Mouse (Mus musculus) spleen, postnatal 36 days (tissue): ENCODE measurements around the gene Mab21l3.

ENCODE experiments used
- DNase-seq, 2 experiments: peaks; one replicate each; pipeline ENCODE4 v3.0.0; 2022; ENCODE audit warnings: low spot score in 2 of 2, mixed read lengths in 1 of 2

Gene Mab21l3

DNA sequence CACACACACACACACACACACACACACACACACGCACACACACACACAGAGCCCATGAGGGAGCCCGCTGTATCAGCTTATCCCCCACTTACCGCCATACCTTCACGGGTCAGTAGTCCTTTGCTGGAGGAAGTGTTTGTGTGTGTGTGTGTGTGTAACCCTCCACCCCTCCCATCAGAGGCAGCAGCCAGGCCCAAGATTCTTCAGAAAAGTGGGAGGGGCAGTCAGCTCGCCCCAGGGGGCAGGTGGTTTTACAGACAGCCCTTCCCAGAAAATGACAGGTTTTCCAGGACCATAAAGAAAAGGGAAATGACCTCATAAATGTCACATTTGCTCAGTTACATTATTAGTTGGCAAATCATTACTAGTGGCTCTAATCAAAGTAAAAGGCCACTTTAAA is at the start of gene Mab21l3:
Mab21l3 (minus strand) TSS at position 144 of the 400 bp plus-strand sequence.
- no peak for DNase-seq

DNA sequence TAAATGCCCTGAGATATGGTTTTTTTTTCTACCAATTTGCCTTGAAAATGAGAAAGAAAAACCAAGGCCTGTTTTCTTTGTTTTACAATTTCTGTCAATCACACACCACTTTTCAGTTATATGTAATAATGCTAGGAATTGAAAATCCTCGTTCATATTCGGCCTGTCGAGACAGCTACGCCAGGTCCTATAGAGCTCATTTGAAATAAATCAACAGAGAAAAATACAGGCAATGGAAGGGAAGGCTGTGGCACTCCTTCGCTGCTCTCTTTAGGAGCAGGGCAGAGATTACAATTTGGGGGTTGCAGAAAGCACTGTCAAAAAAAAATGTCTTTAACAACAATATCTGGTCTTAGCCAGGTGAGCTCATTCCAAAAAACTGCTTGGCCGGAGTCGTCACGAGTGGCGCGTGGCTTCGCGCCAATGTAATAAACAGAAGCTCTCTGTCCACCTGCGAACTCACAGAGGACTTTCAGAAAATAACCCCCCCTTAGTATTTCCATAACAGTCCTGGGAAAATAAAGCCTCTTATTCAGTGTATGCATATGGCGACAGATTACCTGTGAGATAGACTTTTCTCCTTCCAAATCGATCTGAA is 48.7 kb upstream of the Mab21l3 start:
- DNase-seq = no peak

DNA sequence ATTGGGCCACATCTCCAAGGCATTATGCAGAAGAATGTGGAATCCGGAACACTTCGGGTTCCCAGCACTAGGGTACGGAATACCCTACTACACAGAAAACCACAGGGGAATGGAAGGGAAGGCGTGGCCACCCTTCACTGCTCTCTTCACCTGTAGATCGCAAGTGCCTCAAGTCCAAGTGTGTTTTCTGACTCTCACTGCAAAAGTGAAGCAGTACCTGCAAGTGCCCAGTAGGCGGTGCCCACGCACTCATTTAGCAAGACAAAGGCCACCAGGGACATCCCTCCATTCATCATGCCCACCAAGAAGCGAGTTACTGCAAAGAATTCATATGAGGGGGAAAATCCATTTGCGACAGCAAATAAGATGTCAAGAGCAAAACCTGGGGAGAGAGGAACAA is 48.1 kb upstream of the Mab21l3 start:
- peak; percentile 50 to 53 for DNase-seq

DNA sequence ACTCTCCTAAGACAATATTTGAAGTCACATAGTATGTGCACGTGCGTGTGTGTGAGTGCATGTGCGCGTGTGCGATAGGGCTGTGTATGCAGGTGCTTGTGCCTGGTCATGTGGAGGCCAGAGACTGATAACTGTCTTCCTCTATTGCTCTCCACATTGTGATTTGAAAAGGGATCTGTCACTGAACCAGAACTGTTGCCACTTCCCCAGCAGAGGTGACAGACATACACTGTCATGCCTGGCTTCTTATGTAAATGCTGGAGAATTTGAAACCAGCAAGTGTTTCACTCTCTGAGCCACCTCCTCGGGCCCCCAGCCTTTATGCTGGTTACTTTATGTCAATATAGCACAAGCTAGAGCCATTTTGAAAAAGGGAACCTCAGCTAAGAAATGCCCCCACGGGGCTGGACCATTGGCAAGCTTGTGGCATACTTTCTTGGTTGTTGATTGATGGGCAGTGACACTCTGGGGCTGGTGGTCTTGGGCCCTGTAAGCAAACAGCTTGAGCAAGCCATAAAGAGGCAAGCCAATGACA is 46.7 kb upstream of the Mab21l3 start:
- DNase-seq = peak; percentile 33 to 44

DNA sequence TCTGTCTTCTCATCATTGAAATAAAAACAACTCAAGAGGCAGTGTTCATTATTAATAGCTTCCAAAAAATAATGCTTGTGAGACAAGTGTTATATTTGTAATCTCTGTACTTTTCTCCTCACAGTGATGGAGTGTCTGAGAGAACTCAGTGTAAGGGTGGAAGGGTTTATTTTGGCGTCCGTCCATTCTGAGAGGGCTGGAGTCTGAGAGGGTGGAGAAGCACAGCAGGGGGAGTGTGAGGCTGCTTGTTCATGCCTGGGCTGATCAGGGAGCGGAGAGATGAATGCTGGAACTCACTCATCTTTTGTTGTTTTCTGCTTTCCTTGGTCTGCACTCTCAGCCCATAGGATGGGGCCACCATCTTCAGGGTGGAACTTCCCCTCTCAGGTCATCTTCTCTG is 36.8 kb upstream of the Mab21l3 start:
- DNase-seq = no peak

DNA sequence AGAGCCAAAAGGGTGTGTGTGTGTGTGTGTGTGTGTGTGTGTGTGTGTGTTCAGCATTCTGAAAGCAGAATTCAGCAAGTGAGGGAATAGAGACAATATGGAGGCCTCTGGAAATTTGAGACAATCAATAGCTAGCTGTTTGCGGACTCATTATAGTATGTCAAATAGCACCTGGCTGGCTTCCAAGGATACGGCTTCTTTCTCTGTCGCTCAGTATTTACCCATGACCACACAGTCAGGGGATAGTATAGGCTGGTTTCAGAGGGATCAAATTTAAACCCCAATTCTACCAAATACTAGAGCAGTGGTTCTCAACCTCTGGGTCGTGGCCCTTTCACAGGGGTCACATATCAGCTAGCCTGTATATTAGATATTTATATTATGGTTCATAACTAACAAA is 36.3 kb upstream of the Mab21l3 start:
- DNase-seq = no peak

DNA sequence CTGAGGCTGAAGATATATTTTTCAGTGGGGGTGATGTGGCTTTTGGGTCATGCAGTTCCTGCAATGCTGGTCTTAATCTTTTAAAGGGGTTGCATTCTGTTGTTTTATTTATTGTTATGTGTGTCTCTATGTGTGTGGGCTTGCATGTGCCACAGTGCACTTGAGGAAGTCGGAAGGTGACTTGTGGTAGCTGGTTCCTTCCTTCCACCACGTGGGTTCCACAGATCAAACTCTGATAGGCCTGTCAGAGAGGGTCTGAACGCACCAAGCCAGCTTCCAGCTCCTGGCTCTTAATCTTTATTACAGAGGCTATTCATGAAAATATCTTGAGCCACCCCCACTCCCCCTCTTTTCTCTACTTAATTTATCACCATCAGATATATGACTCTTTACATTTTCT is 35.1 kb upstream of the Mab21l3 start:
- DNase-seq = no peak

DNA sequence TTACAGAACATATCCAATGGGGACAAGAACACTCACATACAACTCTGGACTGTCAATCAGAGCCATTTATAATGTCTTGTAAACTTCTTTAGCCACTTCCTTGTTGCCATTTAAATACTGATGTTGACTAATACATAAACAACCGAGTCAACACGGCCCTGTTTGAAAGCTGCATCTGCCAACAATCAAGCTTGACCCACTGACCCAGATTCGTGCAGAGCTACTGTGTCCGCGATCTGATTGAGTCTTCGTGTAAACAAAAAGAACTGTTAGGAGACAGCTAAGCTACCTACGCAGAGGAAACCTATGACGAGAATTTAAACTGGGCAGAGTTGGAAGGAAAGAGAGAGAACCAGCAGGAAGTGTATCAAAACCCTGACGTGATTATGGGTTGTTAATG is 33.0 kb upstream of the Mab21l3 start:
- no peak for DNase-seq

DNA sequence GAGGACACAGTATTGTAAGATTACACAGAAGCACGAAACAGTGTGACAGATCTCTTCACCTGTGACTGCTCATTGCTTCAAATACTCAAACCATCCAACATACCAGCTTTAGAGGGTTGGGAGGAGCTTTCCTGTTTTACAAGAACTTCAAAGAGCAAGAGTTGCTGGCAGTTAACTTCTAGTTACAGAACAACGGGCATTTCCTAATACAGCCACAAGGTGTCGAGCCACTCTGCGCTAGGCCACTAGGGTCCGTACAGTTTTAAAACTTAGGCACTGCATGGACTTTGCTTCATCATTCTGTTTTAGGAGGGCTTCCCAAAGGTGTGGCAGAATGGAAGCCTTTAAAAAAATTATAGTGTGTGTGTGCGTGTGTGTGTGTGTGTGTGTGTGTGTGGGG is 32.1 kb upstream of the Mab21l3 start:
- DNase-seq = no peak

DNA sequence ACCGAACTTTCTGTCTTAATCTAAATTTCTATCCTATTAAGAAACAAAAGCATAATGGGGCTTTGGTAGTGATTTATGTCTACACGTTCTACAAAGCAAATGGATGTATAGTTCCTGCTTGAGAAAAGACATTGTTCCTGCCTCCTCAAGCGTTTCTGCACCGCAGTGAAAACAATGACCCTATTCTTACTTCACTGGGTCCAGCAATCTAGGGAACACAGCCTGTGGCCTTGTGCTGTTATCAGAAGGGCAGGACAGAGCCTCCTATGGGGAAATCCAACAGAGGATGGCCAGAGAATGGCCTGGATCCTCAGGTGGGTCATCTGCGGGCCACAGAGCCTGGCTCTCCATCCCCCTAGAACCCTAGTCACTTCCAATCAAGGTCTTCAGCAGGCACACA is 29.4 kb upstream of the Mab21l3 start:
- DNase-seq = no peak

DNA sequence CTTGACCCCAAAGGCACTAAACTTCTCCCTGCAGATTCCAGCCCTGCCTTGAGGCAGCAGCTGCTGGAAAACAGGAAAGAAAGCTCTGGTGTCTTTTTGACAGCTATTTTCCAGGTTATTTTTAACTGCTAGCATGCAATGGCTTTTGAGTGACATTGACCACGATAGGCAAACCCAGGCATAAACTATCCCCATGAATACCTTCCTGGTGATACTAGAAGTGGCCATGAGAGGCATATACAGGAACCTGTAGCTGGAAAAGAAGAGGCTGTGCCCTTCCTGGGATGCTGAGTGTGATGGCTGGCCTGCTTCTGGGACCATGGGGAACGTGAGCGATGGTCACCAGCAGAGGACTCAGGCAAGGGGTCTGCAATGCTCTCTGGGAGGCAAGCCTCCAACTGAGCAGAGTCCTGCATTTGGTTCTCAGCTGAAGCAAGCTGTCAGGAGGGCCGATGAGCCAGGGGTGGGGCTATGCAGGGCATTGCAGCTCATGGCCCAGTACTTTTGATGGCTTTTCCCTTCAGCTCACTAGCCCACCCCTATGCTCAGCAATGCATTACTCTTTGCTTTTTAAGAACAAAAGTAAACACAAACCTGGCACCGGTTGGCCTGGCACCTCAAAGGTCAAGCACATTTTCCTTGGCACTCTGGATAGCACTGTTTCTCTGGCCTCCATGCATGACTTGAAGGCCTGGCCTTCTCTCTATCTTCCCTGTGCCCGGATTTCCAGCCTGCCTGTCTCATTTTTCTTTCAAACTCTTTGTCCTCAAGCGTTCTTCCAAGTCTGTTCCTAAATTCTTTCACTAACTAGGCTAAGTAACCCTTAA is 27.9 kb upstream of the Mab21l3 start:
- no peak for DNase-seq

DNA sequence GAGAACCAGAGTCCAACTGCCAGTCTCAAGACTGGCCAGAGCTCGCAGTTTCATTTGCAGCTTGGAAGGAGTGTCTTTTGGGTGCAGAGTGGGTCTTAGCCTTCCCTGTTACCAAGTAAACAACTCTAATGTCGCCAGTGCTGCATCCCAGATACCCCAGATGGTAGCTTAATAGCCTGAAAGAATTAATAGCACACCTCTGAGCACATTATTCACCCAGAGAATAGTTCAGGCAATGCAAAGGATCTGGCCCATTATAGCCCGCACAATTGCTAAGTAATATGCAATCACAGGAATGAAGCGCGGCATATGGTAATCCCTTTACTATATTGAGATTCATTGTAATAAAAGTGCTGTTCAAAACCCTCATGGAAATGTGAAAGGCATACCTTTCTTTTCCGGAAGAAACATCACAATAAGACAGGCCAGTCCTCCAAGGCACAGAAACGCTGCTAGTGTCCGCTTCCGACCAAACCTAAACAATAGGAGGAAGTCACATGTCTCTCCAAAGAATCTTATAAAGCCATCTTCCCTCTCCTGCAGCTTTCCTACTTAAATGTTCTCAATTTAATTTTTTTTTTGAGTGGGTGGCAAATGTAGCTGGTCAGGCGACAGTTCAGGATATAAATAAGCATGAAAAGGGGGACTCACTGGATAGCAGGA is 26.6 kb upstream of the Mab21l3 start:
- no peak for DNase-seq

DNA sequence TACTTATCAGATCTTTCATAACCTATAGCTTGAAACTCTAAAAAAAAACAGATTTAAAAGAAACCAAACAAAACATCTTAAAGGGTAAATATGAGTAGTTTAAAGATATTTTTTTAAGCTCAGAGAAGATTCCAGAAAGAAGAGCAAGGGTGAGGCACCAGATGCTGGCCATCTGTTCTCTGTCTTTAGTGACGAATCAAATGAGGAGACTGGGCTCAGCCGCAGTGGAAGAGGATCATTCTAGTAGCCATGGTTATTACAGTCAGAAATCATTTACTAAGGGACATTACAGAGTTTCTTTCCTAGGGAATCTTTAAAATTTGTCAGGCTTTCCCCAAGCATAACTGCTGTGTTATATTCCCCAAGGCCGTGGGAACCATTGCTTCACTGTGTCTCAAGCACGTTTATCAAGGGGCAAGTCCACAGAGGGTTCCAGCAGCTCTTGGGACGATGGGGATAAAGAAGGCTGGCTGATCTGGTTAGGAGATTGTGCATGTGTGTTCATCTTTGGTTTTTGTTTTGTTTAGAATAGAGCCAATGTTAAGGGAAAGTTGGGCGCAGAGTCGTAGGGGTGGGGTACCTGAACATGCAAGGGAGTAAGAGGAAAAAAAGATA is 24.4 kb upstream of the Mab21l3 start:
- no peak for DNase-seq

DNA sequence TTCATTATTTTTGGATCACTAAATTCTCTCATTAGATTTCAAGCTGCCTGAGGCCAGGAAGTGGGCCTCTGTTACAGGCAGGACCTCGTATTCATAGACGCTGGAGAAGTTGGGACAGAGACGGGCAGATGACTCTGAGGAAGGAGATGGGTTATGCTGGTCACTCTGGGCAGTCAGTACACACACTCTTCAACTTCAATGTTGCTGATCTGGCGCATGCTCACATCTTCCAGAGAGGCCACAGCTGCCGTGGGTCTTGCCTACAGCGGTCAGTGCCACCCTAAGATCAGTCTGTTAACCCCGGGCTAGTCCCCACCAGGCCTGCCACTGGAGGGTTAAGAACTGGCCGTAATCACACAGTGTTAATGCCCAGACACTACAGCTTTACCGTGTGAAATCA is 23.2 kb upstream of the Mab21l3 start:
- DNase-seq = no peak

DNA sequence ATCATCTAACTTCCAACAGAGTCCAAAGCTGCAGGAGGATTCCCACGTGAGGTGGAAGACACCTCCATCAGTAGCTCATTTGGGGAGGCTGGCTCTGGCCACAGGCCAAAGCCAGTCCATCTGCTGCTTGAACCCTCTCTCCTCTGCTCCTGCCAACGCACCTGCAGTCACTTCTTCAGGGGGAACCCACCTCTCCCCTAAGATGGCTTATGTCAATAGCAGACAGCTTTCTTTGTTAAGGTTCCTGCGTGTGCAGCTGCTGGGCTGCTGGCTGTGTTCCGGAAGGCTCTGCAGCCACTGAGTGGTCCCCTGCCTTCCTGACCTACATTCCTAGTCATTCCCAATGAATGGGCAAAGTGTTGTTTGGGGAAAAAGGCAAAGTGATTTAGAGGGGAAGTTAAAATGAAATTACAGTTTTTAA is 18.3 kb upstream of the Mab21l3 start:
- no peak for DNase-seq

DNA sequence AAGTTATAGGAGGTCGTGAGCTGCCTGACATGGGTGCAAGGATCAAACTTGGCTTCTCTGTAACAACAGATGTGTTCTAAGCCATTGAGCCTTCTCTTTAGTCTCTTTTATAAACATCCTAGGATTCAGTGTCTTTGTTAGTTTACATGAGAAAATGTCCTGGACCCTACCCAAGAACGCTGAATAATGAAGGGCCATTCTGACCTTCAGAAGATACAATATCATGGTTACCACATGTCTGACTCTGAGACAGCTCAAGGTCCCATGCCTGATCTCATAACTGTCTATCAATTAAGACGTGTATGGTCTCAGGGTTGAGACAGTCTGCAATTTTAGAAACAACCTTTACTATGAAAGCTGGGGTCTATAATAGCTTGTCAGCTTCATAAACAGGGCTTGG is 13.1 kb upstream of the Mab21l3 start:
- no peak for DNase-seq

DNA sequence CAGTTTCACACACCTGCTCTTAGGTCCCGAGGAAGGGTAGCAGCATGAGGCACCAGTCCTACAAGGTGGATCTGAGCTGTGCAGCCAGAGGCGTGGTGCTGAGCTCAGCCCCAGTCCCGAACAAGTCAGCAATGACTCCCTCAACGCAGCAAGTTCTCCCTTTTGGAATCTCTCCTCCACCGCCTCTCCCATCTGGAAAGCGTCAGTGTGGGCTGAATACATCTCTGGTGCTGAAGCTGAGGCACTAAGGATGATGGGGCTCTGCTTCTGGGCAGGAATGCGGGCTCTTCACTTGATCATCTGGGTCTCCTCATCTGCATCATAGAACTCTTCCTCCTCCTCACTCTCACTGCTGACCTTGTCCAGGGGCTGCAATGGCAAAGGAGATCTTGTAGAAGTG is 11.4 kb upstream of the Mab21l3 start:
- no peak for DNase-seq

DNA sequence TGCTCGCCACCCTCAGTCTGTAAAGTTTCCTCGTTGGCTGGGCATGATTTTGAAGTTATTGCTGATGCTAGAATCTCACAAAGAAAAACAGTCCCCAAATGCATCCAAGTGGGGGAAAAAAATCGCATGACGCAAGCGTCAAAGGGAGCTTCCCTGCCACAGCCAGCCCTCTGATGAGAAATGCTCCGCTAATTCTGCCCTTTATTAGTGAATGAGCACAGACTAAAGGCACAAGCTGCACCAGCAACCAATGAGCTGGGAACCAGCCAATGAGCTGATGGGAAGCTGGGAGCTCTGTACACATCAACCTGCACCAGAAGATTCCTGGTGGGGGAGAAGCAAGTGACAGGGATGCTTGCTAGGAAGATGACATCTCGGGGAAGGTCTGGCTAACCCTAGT is 11.0 kb upstream of the Mab21l3 start:
- DNase-seq = no peak

DNA sequence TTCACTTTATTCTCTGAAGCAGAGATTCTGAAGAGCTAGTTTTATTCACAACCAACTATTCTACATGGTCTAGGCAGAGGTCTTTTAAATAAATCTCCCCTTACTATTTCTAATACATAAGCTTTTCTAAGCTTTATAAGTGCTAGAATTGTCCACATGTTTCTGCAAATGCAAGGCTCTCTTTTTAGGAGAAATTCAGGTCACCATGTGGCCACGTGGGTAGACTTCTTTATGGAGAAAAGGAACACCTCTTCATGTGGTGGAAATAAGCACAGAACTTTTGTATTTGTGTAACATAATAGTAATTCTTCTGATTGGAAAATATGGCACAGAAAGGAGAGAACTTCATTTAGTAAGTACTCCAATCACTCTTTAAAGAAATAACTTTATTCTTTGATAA is 5.3 kb upstream of the Mab21l3 start:
- DNase-seq = no peak

DNA sequence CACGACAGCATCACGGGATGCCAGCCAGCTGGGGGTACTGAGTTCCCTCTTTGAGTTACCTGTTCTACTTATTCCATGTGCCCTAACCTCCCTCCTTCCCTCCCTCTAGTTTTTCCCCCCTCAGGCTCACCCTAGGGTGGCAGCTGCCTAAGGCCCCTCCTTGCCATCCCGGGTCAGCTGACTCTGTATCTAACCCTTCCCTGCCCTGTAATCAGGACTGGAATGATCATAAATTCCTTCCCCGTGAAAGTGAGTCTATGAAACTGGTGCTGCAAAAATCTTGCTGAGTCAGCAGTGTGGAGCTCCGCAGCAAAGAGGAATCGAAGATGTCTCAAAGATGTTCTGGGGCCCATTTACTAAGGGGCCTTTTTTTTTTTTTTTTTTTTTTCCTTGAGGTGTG is 2.6 kb upstream of the Mab21l3 start:
- DNase-seq = no peak

DNA sequence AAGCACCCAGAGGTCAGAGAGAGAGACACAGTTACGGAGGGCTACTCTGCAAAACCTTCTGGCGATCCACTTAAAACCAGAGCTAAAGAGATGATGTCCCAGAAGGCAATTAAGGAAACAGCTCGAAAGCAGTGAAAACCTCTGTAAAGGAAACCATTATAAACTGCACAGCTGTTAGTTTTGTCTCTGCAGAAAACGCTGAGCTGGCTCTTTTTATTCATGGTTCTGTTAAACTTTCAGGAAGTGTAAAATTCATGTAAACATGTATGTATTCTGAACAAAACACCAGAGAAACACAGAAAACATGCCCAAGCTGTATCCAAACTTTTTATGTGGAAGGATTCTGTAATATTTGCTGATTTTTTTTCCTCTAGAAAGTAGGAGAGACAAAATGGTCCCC is 2.7 kb downstream of the Mab21l3 start:
- no peak for DNase-seq

DNA sequence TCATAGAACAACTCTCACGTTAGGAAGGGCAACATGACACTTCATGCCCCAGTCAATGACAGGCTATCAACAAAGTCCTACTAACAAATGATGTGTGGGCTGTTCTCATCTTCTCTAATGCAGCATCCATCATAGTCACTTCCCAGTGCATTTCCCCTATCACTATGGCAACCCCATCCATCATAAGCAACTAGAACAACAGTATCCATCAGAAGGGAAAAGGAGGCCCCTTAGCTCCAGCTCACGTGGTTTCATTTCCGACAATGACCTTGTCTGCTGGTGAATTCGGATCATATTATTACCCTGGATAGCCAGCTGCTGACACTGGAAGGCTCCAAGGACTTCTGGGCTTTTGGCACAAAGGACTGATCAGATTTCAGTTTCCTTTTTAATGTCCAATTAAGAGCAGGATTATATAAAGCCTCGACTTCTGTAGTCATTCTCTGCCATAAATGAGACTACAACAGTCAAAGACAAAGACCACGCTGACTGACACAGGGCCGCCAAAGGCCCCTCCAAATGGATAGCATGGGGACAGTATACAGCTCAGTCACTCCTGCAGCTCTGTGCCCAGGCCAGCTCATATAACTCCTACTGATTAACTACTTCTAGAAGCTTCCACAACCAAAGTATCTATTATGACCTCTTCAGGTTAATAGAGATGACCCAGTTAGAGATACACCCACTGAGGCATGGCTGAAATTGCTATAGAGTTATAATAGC is 6.2 kb downstream of the Mab21l3 start:
- DNase-seq = no peak
